In the genomic region with DNA sequence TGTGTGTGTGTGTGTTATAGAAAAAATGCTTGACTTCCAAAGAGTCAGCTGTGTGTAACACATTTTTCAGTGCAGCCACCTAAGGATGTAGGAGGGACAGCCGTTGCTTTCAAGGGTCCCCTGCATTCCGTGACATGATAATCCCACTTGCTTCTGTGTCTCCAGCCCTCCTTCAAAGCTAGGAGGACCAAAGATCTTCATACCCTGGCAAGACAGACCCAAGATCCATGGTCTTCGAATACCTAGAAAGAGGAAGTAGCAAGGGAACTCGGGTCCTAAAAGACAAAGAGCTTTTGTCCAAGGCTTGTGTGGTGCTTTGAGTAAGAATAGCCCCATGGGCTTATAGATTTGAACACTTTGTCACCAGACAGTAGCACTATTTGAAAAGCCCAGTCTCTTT, we compare ENCODE assay signal across 26 mouse cellular contexts. TPM values are rescaled to one million over a fixed set of nuclear protein-coding genes. Genes with fewer than 3 reads are reported as not detected.
DNase-seq lines count a peak whose midpoint lies in the region; ATAC-seq and TF ChIP-seq lines count a peak whose summit lies in the region.
"Had no signal": no experiment of that assay in that cellular context is flagged by ENCODE, and none has a peak within 500 bp of the region (broad histone marks: within the 10 kb centered on the region; RNA-seq: fewer than 3 reads in every experiment).

No protein-coding gene starts in this region.

- H3K9me3 ChIP-seq in kidney, embryonic 14.5 days (ENCODE audit: control insufficient read depth, low read length), result no peaks in the 10 kb centered on the region
- no peaks in the 10 kb centered on the region for H3K9me3 ChIP-seq in lung, embryonic 15.5 days
- H3K9me3 ChIP-seq: embryonic facial prominence, embryonic 12.5 days; forebrain, embryonic 10.5 days; forebrain, embryonic 15.5 days; heart, embryonic 15.5 days; limb, embryonic 13.5 days; midbrain, embryonic 13.5 days had no signal

- H3K36me3 ChIP-seq in kidney, embryonic 14.5 days (ENCODE audit: control insufficient read depth, insufficient read depth, low read length), result no peaks in the 10 kb centered on the region
- no peaks in the 10 kb centered on the region for H3K36me3 ChIP-seq in lung, embryonic 15.5 days
- H3K36me3 ChIP-seq: embryonic facial prominence, embryonic 12.5 days; forebrain, embryonic 10.5 days; forebrain, embryonic 15.5 days; heart, embryonic 15.5 days; limb, embryonic 13.5 days; midbrain, embryonic 13.5 days; neural tube, embryonic 13.5 days had no signal

- TF ChIP-seq POLR2A in embryonic fibroblast, embryonic 13.5 days (IDR thresholded peaks at IDR 0.05; ENCODE audit: low read depth, low read length), result no peak

- no peak overlapping the region for H3K4me2 ChIP-seq in kidney, embryonic 14.5 days (replicated peaks; ENCODE audit: low read depth, low read length)
- no peak overlapping the region for H3K4me2 ChIP-seq in lung, embryonic 15.5 days
- H3K4me2 ChIP-seq: embryonic facial prominence, embryonic 12.5 days; forebrain, embryonic 15.5 days; heart, embryonic 15.5 days; limb, embryonic 13.5 days; liver, embryonic 11.5 days; midbrain, embryonic 13.5 days; neural tube, embryonic 13.5 days had no signal

- H3K27ac ChIP-seq in kidney, embryonic 14.5 days (ENCODE audit: low read depth, low read length), result peak overlapping the region; percentile 52; the same call in 1 of the 2 replicates
- H3K27ac ChIP-seq in lung, embryonic 15.5 days, result peak overlapping the region; percentile 79
- H3K27ac ChIP-seq in embryonic fibroblast, embryonic 13.5 days (ENCODE audit: insufficient read depth, low read length), result peak overlapping the region; percentile 62; the same call in 1 of the 2 replicates
- H3K27ac ChIP-seq: embryonic facial prominence, embryonic 12.5 days; forebrain, embryonic 15.5 days; heart, embryonic 15.5 days; layer of hippocampus, adult 2 months; left cerebral cortex, adult 2 months; limb, embryonic 13.5 days; macrophage; midbrain, embryonic 13.5 days; neural tube, embryonic 13.5 days had no signal

- H3K9ac ChIP-seq in kidney, embryonic 14.5 days (ENCODE audit: low read depth, low read length), result no peak overlapping the region
- no peak overlapping the region for H3K9ac ChIP-seq in lung, embryonic 15.5 days
- H3K9ac ChIP-seq: embryonic facial prominence, embryonic 12.5 days; forebrain, embryonic 15.5 days; heart, embryonic 15.5 days; limb, embryonic 13.5 days; midbrain, embryonic 13.5 days; neural tube, embryonic 13.5 days had no signal

- H3K4me1 ChIP-seq in kidney, embryonic 14.5 days (ENCODE audit: control insufficient read depth, insufficient read depth, low read length), result 0 out of 2 replicates have a peak, but pooled peaks cover 5% of the 10 kb centered on the region
- H3K4me1 ChIP-seq in lung, embryonic 15.5 days, result peaks cover 18% of the 10 kb centered on the region
- H3K4me1 ChIP-seq in embryonic fibroblast, embryonic 13.5 days (ENCODE audit: control insufficient read depth, insufficient read depth, low read length), result peaks cover 2% of the 10 kb centered on the region; the same call in 1 of the 2 replicates
- H3K4me1 ChIP-seq: embryonic facial prominence, embryonic 12.5 days had no signal

- H3K27me3 ChIP-seq in kidney, embryonic 14.5 days (ENCODE audit: control insufficient read depth, insufficient read depth, low read length), result no peaks in the 10 kb centered on the region
- H3K27me3 ChIP-seq in lung, embryonic 15.5 days, result peaks cover 3% of the 10 kb centered on the region; the same call in 1 of the 2 replicates

- no peak overlapping the region for H3K4me3 ChIP-seq in kidney, embryonic 14.5 days (ENCODE audit: low read length)
- no peak overlapping the region for H3K4me3 ChIP-seq in lung, embryonic 15.5 days
- no peak overlapping the region for H3K4me3 ChIP-seq in embryonic fibroblast, embryonic 13.5 days (ENCODE audit: insufficient read depth, low read length)
- H3K4me3 ChIP-seq: embryonic facial prominence, embryonic 12.5 days; forebrain, embryonic 10.5 days; forebrain, embryonic 15.5 days; heart, embryonic 15.5 days; layer of hippocampus, adult 2 months; left cerebral cortex, adult 2 months; limb, embryonic 13.5 days; midbrain, embryonic 13.5 days; neural tube, embryonic 13.5 days had no signal

- DNase-seq in kidney, adult 9 months, result no peak
- DNase-seq in lung, postnatal 36 days, result no peak
- DNase-seq in adrenal gland, postnatal 14 days, result no peak
- no peak for DNase-seq in Muller cell, postnatal 12 days (ENCODE audit: inconsistent ontology term)
- DNase-seq: adrenal gland, adult 8-10 months; cerebellum, adult 11 months; cerebellum, adult 9-11 months; embryo, embryonic 11 days; gastrocnemius, postnatal 25 days; right cerebral cortex, postnatal 4 days; thymus, postnatal 4 days had no signal

- no peak for ATAC-seq in kidney, embryonic 14.5 days (ENCODE audit: low FRiP score, low TSS enrichment)
- ATAC-seq in lung, embryonic 15.5 days (ENCODE audit: borderline replicate concordance, extremely low read depth, low FRiP score, low TSS enrichment), result no peak
- ATAC-seq: forebrain, embryonic 15.5 days; hindbrain, embryonic 16.5 days; midbrain, embryonic 13.5 days had no signal

- WGBS in kidney, embryonic 14.5 days, result 60% methylated on average over 4 of the region's 4 CpGs
- 42% methylated on average over 4 of the region's 4 CpGs for WGBS in lung, embryonic 15.5 days

- no peak for TF ChIP-seq CTCF in embryonic fibroblast, embryonic 13.5 days (IDR thresholded peaks at IDR 0.05; ENCODE audit: borderline replicate concordance, insufficient read depth, low read length)

RNA-seq across cellular contexts. Expression of gene Ptprj, which starts 4.1 kb away (rescaled TPM):
- polyA plus RNA-seq in kidney, embryonic 14.5 days (2014; fragmentation: Nextera tagmentation; extraction: Ambion mirVana), result 7.6 and 10.8 TPM in 2 replicates
- polyA plus RNA-seq in lung, embryonic 15.5 days (2015; fragmentation: Nextera tagmentation; extraction: Ambion mirVana), result 3.4 TPM in 2 replicates
- polyA plus RNA-seq in embryonic fibroblast, embryonic 13.5 days (2011; ENCODE audit: insufficient read length, low read depth, missing spikeins), result 8.0 and 9.9 TPM in 2 replicates
- total RNA-seq in adrenal gland, postnatal 14 days (2021), result 23.7 and 23.9 TPM in 2 replicates
